Mouse (Mus musculus) intestine, embryonic 15.5 days (tissue): ENCODE data around the gene Tcp1. TPM values are rescaled to one million over a fixed set of nuclear protein-coding genes. Genes with fewer than 3 reads are reported as not detected.

Source experiments
- ATAC-seq: fragments of 200-750 bp; cut with Nextera tagmentation; 2 replicates; pipeline ENCODE4 v1.8.0; 2017; ENCODE audit warnings: moderate TSS enrichment, moderate library complexity
- H3K27ac ChIP-seq: fragments of 300-500 bp; sonication (generic); 2 replicates; pipeline ENCODE4 v1.5.1; 2015; ENCODE audit warnings: mild to moderate bottlenecking, inconsistent platforms
- H3K27me3 ChIP-seq: fragments of 300-500 bp; sonication (generic); replicated peaks from 2 replicates; pipeline ENCODE4 v1.6.1; 2015; ENCODE audit warnings: inconsistent platforms
- H3K36me3 ChIP-seq: fragments of 300-500 bp; sonication (generic); 2 replicates; pipeline ENCODE4 v1.6.1; 2015; ENCODE audit warnings: inconsistent platforms
- H3K4me1 ChIP-seq: fragments of 300-500 bp; sonication (generic); replicated peaks from 2 replicates; pipeline ENCODE4 v1.6.1; 2015; ENCODE audit warnings: inconsistent platforms
- H3K4me2 ChIP-seq: fragments of 300-500 bp; sonication (generic); replicated peaks from 2 replicates; pipeline ENCODE4 v1.6.1; 2015; ENCODE audit warnings: mild to moderate bottlenecking, inconsistent platforms
- H3K4me3 ChIP-seq: fragments of 300-500 bp; sonication (generic); replicated peaks from 2 replicates; pipeline ENCODE4 v1.5.1; 2015; ENCODE audit warnings: inconsistent platforms
- H3K9ac ChIP-seq: fragments of 300-500 bp; sonication (generic); 2 replicates; pipeline ENCODE4 v1.6.1; 2015; ENCODE audit warnings: inconsistent platforms
- H3K9me3 ChIP-seq: fragments of 300-500 bp; sonication (generic); 2 replicates; pipeline ENCODE4 v1.6.1; 2016; ENCODE audit warnings: inconsistent platforms
- WGBS: fragments of 180-500 bp; shearing (Covaris S2); methylation state at CpG from one replicate; pipeline ENCODE4 v1.1.7; 2015; 5-methylcytosine and 5-hydroxymethylcytosine counted together
- polyA plus RNA-seq: library from polyadenylated mRNA; unstranded; fragments of >200 nt; fragmentation: Nextera tagmentation; extraction: Ambion mirVana; gene quantifications from 2 replicates; pipeline ENCODE4 v1.2.1, GENCODE M21; 2015

Gene Tcp1
- polyA plus RNA-seq = 369 and 437 TPM in 2 replicates

DNA sequence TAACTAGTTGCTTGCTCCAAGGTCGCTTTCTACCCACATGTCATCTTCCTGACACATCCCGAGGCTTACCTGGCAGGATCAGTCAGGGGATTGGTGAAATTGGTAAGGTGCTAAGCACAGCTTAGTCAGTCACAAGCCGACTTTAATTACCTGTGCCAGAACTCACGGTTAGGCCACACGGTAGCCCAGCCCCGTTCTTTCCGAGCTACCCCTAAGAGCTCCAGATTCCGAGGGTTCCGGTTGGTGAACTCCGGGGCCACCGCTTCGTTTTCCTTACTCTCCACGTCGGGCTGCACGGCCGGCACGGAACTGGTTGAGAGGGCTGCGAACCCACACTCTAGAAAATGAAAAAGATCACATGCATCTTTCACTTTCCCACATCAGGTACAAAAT is at the start of gene Tcp1:
Gene Tcp1, plus strand, starts transcription at position 214 of the 393 bp plus-strand sequence.
- ATAC-seq = peak; percentile 23
- WGBS = under 1% methylated on average over 18 of the region's 18 CpGs
- Histone ChIP-seq H3K27ac (peak within 1 kb of the TSS; percentile 92), H3K36me3 (peaks cover 28% of the 10 kb centered on the region), H3K27me3 (no peaks in the 10 kb centered on the region), H3K4me1 (0 out of 2 replicates have a peak, but pooled peaks cover 3% of the 10 kb centered on the region), H3K9ac (peak within 1 kb of the TSS; percentile 96), H3K4me3 (peak within 1 kb of the TSS; percentile 92), H3K9me3 (no peaks in the 10 kb centered on the region), H3K4me2 (peak within 1 kb of the TSS; percentile 59)

DNA sequence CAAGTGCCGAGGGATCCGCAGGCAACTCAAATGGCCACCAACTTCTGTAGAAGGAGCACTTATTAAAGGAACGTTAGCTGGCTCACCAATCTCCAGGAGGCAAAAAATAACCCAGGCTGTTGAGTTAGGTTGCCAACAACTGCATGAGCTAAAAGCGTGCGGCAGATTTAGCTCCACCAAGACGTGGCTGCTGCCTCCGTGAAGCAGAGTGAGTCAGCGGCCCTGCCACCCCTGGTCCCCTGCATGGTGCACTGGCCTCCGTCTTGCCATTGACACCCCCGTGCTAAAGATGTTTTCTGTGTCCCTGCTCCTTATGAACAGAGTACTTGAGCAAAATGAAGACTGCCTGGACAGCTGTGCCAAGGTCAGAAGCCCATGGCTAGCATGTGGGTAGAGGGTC is 48.6 kb upstream of the Tcp1 start:
- Histone ChIP-seq H3K4me2 (no peak overlapping the region), H3K4me1 (peaks cover 2% of the 10 kb centered on the region; the same call in 1 of the 2 replicates), H3K9me3 (no peaks in the 10 kb centered on the region), H3K27ac (no peak overlapping the region), H3K27me3 (no peaks in the 10 kb centered on the region), H3K9ac (no peak overlapping the region), H3K4me3 (no peak overlapping the region), H3K36me3 (no peaks in the 10 kb centered on the region)
- WGBS = 85% methylated on average over 10 of the region's 10 CpGs
- no peak for ATAC-seq

DNA sequence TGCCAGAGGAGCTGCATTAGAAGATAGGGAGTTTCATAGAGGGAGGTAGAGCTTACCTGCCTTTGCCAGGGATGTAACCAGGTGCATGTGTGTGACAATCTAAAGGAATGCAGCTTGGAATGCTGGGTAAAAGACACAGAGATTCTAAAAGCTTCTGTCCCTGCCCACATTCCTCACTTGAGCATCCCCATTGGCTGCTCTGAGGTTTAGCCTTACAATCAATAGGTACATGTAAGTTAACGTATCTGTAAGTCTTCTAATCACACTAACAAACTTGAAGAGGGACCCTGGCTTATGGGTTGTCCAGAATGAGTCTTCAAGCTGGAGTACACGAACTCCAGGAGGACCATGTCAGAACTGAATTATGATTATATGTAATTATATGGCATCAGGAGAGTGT is 47.5 kb upstream of the Tcp1 start, which contains the start of gene Mas1:
Gene Mas1, minus strand, starts transcription at position 101 of the 400 bp plus-strand sequence.
- WGBS = 19% methylated on average over 2 of the region's 2 CpGs
- Histone ChIP-seq H3K4me2 (no peak within 1 kb of the TSS), H3K9me3 (no peaks in the 10 kb centered on the region), H3K27ac (no peak within 1 kb of the TSS), H3K36me3 (no peaks in the 10 kb centered on the region), H3K27me3 (no peaks in the 10 kb centered on the region), H3K4me1 (peaks cover 2% of the 10 kb centered on the region; the same call in 1 of the 2 replicates), H3K4me3 (no peak within 1 kb of the TSS), H3K9ac (no peak within 1 kb of the TSS)
- ATAC-seq = no peak

DNA sequence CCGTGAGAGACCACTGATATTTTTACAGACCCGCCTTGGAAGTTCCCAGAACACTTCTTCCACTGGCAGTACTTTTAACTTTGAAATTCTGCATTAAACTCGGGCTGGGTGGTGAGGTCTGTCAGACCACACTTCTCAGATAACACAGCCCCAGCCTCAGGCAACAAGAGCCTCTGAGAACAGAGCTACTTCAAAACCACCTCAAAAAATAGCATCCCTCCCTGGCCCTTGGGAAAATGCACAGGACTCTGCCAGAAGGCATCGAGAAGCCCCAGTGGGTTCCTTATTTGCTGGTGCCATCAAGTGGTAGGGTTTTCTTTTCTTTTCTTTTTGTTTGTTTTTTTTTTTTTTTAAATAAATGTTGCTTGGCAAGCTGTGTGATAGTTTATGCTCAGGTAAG is 46.9 kb upstream of the Tcp1 start:
- no peaks in the 10 kb centered on the region for H3K9me3 ChIP-seq
- H3K27me3 ChIP-seq = no peaks in the 10 kb centered on the region
- 20% methylated on average over 4 of the region's 4 CpGs for WGBS

DNA sequence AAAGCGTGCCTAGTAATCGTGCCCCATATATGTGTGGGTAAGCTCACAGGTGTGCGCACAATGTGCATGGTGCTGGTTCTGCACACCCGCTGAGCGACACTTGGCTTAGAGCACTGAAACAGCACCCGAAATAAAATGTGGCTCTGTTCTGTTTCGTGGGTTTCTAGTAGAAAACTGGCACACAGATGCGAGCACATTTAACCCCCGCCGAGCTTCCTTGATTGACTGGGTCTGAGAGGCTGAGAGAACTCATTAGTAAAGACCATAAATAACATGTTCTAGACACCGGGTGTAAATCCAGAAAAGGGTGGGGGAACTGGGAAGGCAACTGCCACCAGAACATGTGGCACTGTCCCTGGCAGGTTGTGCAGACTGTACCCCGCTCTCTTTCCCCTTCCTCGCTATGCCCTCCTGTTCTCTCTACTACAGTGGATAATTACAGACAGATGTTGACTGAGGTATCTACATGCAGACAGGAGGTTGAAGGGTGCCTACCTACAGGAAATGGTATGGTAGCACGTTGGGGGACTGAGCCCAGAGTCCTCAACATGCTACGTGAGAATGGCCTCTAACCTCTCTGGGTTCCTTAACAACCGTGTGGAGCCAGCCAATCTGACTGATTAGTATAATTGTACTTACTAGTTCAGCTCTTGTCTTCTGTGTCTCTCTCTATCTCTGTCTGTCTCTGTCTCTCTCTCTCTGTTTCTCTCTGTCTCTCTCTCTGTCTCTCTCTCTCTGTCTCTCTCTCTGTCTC is 43.0 kb upstream of the Tcp1 start:
- 65% methylated on average over 16 of the region's 16 CpGs for WGBS
- Histone ChIP-seq H3K4me3 (no peak overlapping the region), H3K27me3 (no peaks in the 10 kb centered on the region), H3K4me2 (no peak overlapping the region), H3K36me3 (no peaks in the 10 kb centered on the region), H3K27ac (no peak overlapping the region), H3K4me1 (peaks cover 2% of the 10 kb centered on the region; the same call in 1 of the 2 replicates), H3K9me3 (no peaks in the 10 kb centered on the region), H3K9ac (no peak overlapping the region)
- ATAC-seq = no peak

More for the DNA sequence above, 46.9 kb upstream of the Tcp1 start:
- H3K4me2 ChIP-seq = no peak overlapping the region
- H3K36me3 ChIP-seq = no peaks in the 10 kb centered on the region
- H3K4me1 ChIP-seq = peaks cover 2% of the 10 kb centered on the region; the same call in 1 of the 2 replicates
- no peak overlapping the region for H3K27ac ChIP-seq
- no peak for ATAC-seq
- H3K4me3 ChIP-seq = no peak overlapping the region
- H3K9ac ChIP-seq = no peak overlapping the region

DNA sequence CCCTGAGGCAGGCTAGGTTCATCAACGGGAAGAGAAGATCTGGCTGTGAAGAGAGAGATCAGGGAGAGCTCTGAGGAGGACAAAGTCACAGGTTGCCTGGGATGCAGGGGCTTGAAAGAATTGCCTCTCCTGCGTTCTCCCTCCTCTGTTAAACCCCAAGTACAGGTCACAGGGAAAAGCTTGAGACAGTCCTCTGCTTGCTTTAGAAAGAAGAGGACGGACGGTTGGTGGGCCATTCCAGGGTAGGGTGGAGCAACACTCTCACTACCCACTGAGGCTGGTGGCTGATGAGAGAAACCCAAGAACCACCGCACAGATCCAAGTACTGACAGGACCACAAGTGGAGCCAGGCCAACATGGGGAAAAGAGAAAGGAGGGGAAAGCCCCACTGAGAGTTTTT is 39.8 kb upstream of the Tcp1 start, which contains the start of gene Mrgprh:
Gene Mrgprh, plus strand, starts transcription at position 301 of the 400 bp plus-strand sequence.
- 75% methylated on average over 5 of the region's 5 CpGs for WGBS
- no peaks in the 10 kb centered on the region for H3K4me1 ChIP-seq
- no peak within 1 kb of the TSS for H3K4me2 ChIP-seq
- no peaks in the 10 kb centered on the region for H3K9me3 ChIP-seq
- no peaks in the 10 kb centered on the region for H3K36me3 ChIP-seq
- no peak within 1 kb of the TSS for H3K27ac ChIP-seq
- H3K27me3 ChIP-seq = no peaks in the 10 kb centered on the region
- ATAC-seq = no peak
- H3K9ac ChIP-seq = no peak within 1 kb of the TSS
- H3K4me3 ChIP-seq = no peak within 1 kb of the TSS

DNA sequence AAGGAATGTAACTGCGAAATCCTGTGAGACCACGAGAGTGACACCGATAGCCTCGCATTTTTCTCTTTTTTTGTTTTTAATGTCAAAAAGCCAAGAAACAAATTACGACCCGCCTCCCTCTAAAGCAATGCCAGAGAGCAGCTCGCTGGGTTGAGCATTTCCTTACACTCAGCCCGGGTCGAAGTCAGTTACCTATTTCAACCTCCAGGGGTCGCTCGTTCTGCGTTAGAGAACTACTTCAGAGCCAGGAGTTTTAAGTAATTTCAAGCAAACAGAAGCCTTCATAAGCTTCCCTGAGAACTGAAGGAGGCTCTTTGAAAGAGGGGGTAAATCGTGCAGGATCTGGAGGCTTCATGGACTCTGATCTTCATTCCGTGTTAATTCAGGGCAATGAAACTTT is 35.3 kb upstream of the Tcp1 start:
- WGBS = 2% methylated on average over 14 of the region's 14 CpGs
- H3K36me3 ChIP-seq = no peaks in the 10 kb centered on the region
- no peak overlapping the region for H3K27ac ChIP-seq
- H3K9me3 ChIP-seq = no peaks in the 10 kb centered on the region
- H3K4me3 ChIP-seq = no peak overlapping the region
- H3K4me1 ChIP-seq = no peaks in the 10 kb centered on the region
- H3K9ac ChIP-seq = 0 out of 2 replicates have a peak overlapping the region, but pooled peaks have one; percentile 9
- peak overlapping the region; percentile 50 for H3K4me2 ChIP-seq
- peak; percentile 86 for ATAC-seq
- H3K27me3 ChIP-seq = no peaks in the 10 kb centered on the region

DNA sequence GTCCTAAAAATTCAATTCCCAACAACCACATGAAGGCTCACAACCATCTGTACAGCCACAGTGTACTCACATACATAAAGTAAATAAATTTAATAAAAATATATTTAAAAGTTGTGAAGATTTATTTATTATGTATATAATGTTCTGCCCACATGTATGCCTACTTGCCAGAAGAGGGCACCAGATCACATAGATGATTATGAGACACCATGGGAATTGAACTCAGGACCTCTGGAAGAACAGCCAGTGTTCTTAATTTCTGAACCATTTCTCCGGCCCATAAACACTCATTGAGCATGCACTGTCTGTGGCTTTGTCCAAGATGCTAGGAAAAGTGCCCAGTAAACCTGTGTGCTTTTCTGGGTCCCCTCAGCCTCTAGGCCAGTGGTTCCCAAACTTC is 34.3 kb upstream of the Tcp1 start:
- no peak overlapping the region for H3K4me2 ChIP-seq
- 94% methylated on average over 1 of the region's 1 CpGs for WGBS
- ATAC-seq = no peak

DNA sequence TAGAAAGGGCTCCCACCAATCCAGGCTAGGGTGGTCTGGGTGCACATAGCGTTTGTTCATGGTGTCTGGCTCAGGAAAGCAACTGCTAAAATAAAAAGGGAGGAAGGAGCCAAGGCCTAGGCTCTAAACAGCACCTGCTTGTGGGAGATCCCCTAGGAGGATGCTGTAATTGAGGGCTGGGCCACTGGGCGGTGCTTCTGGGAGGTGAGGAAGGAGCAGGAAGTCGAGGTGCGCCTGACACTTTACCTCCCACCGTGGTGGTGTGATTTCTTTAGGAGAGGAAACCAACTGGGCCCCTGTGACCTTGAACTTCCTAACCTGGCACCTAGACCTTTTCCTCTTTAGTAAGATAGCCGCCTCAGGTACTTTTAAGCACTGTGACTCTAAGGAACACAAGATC is 28.9 kb upstream of the Tcp1 start:
- WGBS = 43% methylated on average over 6 of the region's 6 CpGs
- peak; percentile 55; the same call in 1 of the 2 replicates for ATAC-seq

More for the DNA sequence above, 34.3 kb upstream of the Tcp1 start:
- no peaks in the 10 kb centered on the region for H3K27me3 ChIP-seq
- H3K4me3 ChIP-seq = no peak overlapping the region
- no peaks in the 10 kb centered on the region for H3K4me1 ChIP-seq
- no peak overlapping the region for H3K9ac ChIP-seq
- no peak overlapping the region for H3K27ac ChIP-seq
- no peaks in the 10 kb centered on the region for H3K36me3 ChIP-seq
- H3K9me3 ChIP-seq = no peaks in the 10 kb centered on the region

DNA sequence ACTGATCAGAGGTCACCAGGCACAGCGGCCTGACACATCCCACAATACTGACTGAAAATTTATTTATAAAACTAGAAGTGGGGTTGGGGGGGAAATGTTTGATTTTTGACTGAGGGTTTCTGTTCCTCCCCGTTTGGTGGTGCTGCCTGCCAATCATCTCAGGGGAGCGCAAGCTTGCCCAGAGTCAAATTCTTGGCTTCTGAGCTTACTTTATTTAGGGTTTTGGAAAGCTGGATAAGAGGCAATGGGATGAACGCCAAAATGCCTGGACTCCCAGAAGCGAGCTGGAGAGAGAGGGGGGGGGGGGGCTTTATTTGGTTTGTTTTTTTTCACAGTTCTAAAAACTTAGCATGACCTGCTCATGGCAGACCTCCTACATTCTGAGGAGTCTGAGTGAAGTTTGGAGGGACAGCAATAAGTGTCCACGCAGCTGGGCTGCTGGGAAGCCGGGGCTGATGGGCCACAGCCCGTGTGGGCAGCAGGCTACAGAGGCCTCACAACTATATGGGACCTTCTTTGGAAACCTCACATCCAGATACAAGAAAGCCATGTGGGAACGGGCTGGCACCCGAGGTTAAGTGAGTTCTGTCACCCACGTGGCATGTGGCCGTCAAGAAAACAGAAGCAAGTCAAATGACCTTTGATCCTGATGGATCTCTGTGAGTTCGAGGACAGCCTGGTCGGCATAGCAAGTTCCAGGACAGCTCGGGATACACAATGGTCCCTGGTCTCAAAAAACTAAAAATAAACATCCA is 28.3 kb upstream of the Tcp1 start:
- Histone ChIP-seq H3K36me3 (no peaks in the 10 kb centered on the region), H3K4me2 (no peak overlapping the region), H3K9me3 (no peaks in the 10 kb centered on the region), H3K4me1 (peaks cover 4% of the 10 kb centered on the region; the same call in 1 of the 2 replicates), H3K27ac (0 out of 2 replicates have a peak overlapping the region, but pooled peaks have one; percentile 7), H3K27me3 (no peaks in the 10 kb centered on the region), H3K4me3 (no peak overlapping the region), H3K9ac (no peak overlapping the region)
- WGBS = 65% methylated on average over 15 of the region's 15 CpGs
- ATAC-seq = 0 out of 2 replicates have a peak, but pooled peaks have one; percentile 11

More for the DNA sequence above, 28.9 kb upstream of the Tcp1 start:
- no peak overlapping the region for H3K4me3 ChIP-seq
- H3K4me1 ChIP-seq = peaks cover 4% of the 10 kb centered on the region; the same call in 1 of the 2 replicates
- H3K9me3 ChIP-seq = no peaks in the 10 kb centered on the region
- H3K27ac ChIP-seq = no peak overlapping the region
- no peaks in the 10 kb centered on the region for H3K27me3 ChIP-seq
- no peak overlapping the region for H3K9ac ChIP-seq
- no peak overlapping the region for H3K4me2 ChIP-seq
- H3K36me3 ChIP-seq = no peaks in the 10 kb centered on the region

DNA sequence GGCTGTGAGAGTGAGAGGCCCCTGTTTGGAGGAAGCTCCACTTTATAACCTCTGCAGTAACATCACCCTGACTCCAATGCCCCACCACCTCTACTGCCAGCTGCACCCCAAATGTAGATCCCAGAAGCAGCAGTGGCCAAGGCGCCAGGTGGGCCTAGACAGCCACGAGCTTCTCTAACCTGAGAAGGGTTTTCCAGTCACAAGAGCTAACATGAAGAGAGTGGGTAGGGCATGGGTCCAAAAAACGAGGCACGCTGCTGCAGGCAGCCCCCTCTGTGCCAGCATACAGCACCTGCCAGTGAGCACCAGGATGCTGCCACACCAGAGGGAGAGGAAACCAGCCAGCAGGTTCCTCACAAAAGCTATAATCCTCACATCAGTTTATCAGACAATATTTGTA is 24.4 kb upstream of the Tcp1 start:
- peaks cover 4% of the 10 kb centered on the region; the same call in 1 of the 2 replicates for H3K4me1 ChIP-seq
- no peaks in the 10 kb centered on the region for H3K27me3 ChIP-seq
- H3K4me3 ChIP-seq = no peak overlapping the region
- no peaks in the 10 kb centered on the region for H3K9me3 ChIP-seq
- no peak for ATAC-seq
- H3K4me2 ChIP-seq = no peak overlapping the region
- WGBS = 96% methylated on average over 4 of the region's 4 CpGs
- no peaks in the 10 kb centered on the region for H3K36me3 ChIP-seq
- no peak overlapping the region for H3K27ac ChIP-seq
- H3K9ac ChIP-seq = no peak overlapping the region

DNA sequence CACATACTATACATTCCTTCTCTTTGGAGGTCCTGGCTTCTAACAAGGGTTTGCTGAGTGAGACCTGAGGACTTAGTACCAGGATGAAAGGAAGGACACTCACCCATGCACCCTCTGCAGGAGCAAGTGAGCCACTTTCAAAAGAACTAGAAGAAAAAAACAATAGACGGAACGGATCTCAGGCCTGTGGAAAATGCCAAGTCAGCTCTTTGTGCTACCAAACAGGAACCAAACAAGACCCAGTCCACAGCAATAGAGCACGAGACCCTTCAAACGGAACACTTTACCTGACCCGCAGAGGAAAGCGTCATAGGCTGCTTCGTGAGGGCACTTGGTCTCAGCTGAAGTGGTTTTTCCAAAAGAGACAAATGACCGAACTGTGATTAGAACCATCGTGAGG is 23.5 kb upstream of the Tcp1 start:
- no peaks in the 10 kb centered on the region for H3K36me3 ChIP-seq
- H3K4me2 ChIP-seq = no peak overlapping the region
- H3K4me1 ChIP-seq = no peaks in the 10 kb centered on the region
- no peak overlapping the region for H3K4me3 ChIP-seq
- H3K27me3 ChIP-seq = no peaks in the 10 kb centered on the region
- H3K9ac ChIP-seq = no peak overlapping the region
- no peak overlapping the region for H3K27ac ChIP-seq
- no peak for ATAC-seq
- H3K9me3 ChIP-seq = no peaks in the 10 kb centered on the region
- WGBS = 88% methylated on average over 9 of the region's 9 CpGs
